Mouse (Mus musculus) urinary bladder, postnatal 36 days (tissue): ENCODE measurements around the gene Cgnl1.

Experiments used
- DNase-seq, 2 experiments: peaks; one replicate each; pipeline ENCODE4 v3.0.0; 2022; ENCODE audit warnings: low spot score in 2 of 2, mixed read lengths in 1 of 2

Cgnl1 gene

DNA sequence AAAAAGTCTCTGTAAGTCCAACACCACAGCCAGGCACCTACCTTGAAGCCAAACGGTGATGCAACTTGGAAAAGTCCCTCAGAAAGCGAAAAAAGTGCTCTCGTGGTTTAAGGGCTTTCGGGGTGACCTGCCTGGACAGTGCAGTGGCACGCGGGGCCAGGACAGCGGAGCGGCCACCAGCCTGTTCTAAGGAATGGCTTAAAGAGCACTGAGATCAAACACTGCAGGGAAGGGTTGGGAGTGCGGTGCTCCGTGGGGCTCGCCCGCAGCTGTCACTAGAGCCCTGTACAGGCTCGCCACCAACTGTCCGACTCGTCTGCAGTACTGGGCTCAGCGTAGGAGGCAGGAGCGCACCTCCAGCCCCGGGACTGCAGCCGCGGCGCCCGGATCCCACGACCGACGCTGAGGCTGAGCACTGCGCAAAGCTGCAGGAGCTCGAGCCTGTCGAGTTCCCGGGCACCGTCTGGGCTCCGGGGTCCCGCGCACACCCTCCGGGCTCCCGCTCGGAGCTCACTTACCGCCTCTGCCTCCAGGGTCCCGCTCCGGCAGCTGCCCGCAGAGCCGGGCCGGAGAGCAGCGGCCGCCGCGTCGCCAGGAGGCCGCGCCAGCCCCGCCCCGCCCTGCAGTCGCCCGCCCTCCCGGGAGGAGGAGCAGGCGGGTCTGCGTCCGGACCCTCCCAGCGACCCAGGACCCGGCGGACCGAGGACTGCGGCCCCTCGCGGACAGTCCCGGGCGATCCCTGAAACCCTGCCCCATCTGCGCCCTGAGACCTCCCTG lies at the start of gene Cgnl1:
Gene Cgnl1 (minus strand): TSS at position 612 of the 777 bp plus-strand sequence.
- DNase-seq, result peak; percentile 62 to 69

DNA sequence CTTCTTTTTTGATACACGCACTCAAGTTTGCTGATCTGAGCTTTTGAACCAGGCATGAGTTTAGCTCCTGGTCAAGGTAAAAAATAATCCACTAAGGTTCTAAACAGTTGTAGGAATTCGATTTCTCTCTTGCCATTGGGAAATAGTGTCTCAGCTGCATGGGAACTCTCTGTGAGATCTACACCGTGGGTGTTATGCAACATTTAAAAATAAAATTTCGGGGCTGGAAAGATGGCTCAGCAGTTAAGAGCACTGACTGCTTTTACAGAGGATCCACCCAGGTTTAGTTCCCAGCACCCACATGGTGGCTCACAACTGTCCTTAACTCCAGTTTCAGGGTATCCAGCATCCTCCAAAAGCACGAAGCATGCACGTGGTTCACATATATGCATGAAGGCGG lies 47.1 kb upstream of the Cgnl1 start:
- no peak for DNase-seq

DNA sequence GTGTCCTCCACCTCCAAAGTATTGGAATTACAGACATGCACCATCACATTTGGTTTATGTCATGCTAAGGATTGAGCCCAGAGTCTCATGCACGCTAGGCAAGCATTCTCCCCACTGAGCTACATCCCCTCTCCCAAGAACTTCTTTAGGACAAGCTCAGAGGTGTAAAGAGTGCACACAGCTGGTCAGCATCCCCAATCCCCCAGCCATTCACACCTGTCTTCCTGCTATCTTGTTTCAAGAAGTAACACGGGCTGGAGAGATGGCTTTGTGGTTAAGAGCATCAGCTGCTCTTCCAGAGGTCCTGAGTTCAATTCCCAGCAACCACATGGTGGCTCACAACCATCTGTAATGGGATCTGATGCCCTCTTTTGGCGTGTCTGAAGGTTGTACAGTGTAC lies 44.7 kb upstream of the Cgnl1 start:
- no peak for DNase-seq

DNA sequence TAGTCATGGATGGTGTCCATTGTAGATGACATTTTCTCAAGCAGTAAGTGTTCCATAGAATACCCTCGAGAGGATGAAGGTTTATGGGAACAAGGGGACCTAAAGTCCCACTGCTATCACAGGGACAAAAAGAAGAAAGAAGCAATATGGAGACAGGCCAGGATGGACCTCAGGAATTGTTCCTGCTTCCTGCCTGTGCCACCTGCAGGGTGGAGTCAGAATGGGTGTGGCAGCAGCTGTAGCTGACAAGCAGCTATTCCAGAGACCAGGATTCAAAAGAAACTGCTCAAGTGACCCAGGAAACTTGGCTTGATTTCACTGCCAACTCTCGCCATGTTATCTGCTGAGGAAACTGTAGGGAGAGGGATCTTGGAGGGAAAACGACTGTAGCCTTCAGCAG lies 42.2 kb upstream of the Cgnl1 start:
- DNase-seq, result no peak

DNA sequence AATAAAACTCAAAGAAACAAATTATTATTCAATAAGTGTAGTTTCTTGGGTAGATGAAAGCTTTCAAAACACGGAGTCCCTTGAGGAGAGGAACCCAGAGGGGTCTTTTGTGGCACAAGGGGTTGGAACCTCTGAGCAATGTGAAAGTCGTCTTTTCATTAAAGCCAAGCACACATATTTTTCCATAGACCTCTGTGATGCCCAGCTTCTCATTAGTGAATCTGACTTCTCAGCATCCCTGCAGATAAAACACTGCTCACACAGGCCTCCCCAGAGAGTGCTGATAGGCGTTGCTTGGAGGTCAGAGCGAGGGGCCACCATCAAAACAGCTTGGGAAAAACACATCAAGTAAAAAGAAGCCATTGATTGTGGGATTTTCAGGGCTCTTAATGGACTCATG lies 41.5 kb upstream of the Cgnl1 start:
- DNase-seq, result no peak

DNA sequence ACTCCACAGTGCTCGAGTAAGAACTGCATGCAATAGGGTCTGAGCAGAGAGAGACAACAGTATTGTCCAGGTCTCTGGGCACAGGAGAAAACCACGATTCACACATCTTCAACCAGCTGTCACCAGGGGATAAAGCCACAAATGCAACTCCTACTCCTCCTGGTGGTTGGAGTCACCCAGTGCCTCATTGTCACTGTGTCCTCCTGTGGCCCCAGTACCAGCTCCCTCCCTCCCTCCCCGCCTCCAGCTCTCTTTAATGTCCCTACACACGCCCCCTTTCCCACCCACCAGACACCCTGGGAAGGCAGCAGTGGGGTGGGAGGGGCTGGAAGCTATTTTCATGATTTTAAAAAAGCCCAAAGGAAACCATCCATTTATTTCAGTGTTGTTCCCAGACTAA lies 41.0 kb upstream of the Cgnl1 start:
- no peak for DNase-seq

DNA sequence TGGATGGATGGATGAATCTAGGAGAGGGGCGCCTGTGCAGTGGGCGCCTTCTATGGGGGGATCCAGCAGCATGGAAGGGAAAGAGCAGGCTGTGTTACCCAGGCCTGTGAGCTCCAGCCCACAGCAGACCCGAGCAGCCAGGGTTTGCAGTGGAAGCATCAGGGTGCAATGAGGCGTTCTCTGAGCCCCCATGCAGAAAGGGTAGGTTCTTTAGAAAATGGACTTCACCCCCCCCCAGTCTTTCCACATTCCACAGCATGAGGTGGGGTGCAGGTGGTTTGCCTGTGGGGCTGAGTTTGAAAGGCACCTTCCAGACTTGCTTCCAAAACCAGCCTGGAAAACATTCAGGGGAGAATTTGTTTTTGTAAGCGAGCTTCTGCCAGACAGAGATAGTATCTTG lies 40.0 kb upstream of the Cgnl1 start:
- DNase-seq, result no peak

DNA sequence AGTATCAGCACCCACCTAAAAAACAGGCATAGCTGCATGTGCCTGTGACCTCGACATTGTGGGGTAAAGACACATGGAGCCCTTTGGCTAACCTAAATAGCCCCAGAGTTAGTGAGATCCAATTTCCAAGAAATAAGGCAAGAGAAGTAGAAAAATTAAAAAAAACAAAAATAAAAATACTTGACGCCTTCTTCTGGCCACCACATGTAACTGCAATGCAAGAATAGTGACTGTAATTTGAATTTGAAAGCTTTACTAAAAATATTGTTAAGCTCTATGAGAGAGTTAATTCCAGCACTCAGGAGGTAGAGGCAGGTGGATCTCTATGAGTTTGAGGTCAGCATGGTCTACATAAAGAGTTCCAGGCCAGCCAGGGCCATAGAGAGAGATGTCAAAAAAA lies 39.3 kb upstream of the Cgnl1 start:
- DNase-seq, result no peak

DNA sequence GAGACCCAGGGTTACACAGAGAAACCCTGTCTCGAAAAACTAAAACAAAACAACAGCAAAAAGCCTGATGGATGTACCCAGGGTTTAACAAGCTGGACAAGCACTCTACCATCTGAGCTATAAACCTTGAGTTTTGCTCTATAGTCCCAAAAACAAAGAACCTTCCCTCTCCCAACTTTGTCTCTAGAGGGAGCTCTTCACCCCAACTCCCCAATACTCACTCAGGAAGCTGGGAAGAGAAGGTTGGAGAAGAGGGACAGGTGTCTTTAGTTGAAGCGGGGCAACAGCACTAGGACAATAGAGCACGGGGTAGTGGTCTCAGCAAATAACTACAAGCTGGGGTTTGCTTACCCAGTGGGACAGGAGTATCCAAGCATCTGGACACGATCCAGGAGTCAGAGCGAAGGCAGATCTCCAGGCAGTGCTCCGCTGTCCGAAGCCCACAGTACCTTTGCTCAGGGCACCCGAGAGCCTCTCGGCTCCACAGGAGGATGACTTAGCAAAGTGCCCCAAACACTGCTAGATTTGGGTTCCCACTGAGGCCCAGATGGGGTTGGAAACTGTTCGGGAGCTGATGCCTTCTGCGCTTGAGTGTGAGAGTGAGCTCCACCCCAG lies 37.3 kb upstream of the Cgnl1 start:
- DNase-seq, result no peak

DNA sequence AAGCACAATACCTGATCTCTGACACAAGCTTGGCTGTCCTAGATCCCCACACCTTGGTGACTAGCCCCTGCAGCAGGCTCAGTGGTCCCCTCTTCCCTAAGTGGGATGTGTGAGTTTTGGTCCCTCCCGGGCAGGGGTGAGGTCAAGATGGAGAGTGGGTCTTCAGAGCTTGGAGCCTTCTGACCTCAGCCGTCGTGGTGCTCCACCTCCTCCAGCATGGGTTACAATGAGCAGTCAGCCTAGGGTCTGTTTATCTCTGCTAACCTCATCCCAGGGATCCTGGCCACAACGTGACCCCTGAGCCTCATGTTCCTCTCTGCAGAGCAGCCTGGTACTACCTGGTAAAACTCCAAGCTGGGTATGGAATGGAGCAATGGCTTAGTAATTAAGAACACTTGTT lies 36.4 kb upstream of the Cgnl1 start:
- DNase-seq, result no peak

DNA sequence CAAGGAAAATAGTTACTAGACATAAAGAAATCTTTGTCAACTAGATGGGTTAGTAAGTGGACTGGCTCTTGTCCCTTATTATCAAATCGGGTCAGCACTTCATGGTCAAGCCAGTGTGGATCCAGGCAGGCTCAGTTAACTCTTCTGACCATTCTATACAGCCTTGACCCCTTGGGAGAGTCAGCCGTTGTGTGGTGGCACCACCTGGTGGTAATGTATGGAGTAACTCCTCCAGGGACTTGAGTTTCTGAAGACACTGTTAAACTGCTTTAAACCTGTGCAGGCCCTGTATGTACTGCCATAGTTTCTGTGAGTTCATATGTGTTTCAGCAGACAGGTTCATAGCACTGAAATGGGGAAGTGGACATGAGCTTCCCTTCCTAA lies 35.0 kb upstream of the Cgnl1 start:
- peak; percentile 70 to 79 for DNase-seq

DNA sequence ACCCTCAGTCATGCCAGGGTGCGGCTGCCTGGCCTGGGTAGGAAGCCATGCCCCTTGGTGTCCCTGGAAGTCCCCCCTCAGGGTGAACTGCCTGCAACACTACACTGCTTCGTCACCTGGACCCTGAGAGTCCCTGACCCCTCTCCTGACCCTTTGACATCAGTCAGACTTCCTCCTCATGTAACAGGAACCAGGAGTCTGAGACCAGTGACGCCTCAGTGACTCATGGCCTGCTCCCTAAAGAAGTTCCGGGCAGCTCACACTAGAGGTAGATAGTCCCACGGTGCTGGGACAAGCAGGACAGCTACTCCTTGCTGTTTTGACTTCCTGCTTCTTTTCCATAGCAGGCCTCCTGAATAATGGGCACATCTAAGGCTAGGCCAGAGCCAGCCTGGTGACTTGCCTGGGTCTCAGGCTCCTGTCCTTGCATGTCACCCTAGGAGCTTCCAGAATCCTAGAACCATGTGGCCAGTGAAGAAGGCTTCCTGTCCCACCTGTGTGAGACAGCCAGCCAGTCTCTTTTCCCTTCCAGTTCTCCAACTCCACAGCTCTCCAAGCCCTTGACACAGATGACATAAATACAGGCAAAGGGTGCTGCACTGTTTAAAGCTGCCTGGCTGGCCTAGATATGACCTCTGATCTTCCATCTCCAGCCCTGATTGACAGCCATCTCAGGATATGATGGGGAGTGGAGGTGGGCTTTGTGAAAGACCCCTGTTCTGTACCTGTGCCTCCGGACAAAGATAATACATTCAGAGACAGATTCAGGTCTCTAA lies 34.4 kb upstream of the Cgnl1 start:
- no peak for DNase-seq

DNA sequence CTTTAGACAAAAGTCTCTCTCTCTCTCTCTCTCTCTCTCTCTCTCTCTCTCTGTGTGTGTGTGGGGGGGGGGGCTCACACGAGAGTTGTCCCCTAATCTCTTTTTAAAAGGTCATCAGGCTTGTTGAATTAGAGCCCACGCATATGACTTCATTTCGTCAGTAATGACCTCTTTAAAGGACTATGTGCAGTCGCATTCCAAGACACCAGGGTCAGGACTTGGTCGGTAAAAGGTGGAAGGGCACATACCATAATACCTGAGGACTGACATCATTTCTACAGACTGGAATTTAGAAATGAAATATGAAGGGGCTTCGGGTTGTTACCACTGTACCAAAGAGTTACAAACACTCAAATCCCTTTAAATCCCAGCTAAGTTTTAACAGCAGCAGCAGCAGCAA lies 32.7 kb upstream of the Cgnl1 start:
- no peak for DNase-seq

DNA sequence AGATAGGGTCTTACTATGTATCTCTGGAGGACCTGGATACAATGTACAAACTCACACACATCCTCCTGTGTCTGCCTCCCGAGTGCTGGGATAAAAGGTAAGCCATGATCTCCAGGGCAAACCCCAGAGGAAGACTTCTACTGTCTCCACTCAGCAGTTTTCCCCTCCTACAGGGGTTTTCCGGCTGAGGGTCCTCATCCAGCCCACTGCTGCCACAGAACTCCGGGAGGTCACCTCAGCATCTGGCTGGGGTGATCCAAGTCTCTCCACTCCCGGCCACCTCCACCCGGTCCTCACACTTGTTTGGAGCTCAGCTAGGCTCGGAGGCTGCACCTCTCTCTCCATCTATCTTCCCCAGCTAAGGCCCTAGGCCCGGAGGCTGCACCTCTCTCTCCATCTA lies 31.9 kb upstream of the Cgnl1 start:
- DNase-seq, result no peak

DNA sequence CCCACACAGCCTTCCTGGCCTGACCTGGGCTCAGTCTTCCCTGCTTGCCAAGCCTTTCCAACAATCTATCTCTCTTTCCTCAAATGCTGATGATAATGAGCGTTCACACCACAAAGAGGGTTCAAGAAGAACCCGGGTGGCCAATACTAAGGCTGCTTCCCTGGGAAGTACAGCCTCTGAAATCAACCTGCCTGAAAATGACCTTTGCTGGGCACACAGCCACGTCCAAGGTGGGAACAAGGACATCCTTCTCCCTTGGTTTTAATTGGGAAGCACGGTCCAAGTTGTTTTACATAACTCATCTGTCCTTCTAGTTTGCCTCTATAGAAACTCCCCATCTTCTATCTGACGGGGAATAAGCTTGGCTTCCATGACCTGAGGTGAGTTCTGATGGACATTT lies 28.2 kb upstream of the Cgnl1 start:
- DNase-seq, result no peak

DNA sequence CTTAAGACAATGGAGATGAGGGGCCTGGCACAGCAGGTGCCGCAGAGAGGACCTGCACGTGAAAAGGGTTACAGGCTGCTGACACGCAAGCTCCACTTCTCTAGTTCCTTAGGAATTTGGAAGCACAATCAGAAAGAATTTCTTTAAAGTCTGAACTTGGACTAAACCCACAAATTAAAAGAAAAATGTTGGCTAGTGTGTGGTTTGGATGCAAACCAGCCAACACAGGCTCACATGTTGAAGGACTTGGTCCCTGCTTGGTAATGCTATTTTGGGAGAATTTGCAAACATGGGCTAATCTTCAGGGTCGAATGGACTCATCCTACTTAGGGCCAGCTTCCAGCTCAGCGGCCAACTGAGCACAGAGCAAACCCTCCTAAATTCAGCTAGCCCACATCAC lies 26.8 kb upstream of the Cgnl1 start:
- DNase-seq, result no peak

DNA sequence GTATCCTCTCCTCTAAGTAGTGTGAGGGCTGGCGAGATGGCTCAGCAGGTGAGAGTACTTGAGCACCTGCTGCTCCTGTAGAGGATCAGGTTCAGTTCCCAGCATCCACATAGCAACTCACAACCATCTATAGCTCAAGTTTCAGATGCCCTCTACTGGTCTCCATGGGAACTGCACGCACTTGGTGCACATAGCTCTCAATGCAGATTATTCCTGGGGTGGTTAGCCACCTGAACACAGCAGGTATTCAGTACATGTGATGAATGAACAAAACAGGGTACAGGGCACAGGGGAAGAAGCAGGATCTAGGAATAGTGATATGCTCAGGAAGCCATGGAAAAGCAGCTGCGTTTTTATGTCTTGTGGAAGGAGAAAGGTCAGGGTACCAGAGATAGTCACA lies 6.0 kb upstream of the Cgnl1 start:
- DNase-seq, result no peak

DNA sequence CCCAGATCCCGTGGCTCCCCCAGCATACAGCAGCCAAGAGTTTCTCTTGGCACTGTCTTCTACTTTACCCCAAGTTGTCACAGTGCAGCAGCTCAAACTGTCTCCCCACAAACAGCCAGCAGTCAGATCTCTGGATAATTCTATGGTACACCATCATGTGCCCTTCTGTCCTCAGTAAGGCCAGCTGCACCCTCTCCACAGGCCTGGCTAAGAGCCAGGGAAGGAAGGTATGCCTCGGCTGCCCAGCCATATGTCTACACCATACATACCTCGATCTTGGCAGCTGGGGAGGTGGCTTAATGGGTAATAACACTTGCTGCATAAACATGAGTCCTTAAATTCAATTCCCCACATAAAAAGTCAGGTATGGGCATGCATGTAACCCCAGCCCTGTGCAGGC lies 4.9 kb upstream of the Cgnl1 start:
- no peak for DNase-seq

DNA sequence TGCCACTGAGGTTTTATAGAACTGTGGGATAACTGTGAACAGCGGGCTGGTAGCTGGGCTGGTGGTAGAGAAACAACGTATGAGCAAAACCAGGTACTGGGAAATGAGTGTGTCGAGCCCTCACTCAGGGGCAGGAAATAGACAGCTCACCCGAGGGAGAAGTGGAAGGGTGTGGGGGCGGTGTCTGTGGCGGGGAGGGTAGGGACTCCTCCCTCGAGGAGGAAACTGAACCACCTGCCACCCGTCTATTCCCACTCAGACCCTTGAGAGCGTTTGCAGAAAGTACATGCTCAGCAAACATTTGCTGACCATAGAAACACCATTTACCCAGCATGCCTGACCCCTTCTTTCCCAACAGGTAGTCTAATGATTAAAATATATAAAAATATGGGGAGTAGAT lies 2.2 kb upstream of the Cgnl1 start:
- no peak for DNase-seq

DNA sequence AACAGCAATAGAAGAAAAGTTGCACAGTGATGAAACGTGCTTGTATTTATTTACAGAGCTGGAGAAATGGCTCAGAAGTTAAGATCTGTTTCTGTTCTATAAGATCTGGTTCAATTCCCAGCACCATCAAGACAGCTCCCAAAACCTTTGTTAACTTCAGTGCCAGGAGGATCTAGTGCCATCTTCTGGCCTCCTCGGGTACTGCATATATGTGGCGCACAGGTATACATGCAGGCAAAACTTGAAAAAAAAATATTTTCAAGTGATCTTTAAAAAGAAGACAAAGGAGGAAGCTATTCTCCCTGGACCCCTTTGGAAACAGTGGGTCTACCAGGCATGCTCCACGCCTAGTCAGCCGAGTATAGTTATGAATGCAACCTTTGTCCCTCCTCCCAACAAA lies 936 bp upstream of the Cgnl1 start:
- peak; percentile 29 to 40 for DNase-seq

DNA sequence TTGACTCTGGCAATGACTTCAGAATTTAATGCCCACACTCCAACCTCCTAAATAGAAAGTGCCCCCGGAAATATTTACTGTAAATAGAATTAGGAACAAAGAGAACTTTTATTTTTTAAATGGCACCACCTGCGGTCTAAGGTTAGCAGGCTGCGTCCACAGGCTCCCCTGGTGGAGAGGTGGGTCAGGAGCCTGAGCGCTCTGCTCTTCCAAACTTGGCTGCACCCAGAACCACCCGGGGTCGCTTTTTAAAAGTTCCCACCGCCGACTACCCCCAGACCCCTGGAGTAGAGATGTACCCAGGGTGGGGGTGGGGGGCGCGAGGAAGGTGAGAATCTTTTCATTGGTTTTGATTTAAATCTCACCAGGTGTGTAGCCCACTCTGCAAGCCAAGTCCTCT lies 918 bp downstream of the Cgnl1 start:
- no peak for DNase-seq

DNA sequence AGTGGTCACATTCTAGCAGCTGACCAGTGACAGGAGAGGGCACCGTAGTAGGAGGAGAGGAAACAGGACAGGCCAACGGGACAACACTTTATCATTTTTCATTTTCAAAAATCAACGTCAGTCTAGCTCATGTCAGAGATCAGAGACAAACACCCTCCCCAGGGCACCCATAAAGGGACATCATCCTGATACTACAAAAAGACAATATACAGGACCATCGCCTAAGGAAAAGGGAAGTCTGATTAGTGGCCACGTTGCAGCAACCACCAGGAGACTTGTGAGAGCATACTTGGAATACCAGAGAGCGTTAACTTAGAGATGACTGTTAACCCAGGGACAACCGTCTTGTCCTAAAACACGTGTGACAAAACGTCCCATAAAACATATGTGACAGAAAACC lies 1.7 kb downstream of the Cgnl1 start:
- DNase-seq, result no peak

DNA sequence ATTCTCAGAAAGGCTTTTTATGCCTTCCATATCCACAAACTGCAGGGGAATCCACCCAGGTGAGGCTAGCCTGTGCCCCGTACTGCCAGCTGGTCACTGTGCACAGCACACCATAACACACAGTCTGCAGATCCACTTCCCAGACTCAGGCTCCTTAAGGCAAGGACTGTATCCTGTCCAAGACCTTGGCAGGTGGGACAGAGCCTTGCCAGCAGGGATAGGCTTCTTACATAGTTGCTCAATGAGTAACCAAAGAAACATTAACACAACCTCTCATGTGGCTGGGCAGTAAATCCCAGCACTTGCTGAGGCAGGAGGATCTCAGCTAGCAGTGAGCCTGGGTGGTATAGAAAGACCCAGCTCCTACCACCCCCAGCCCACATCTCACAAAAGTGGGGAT lies 3.3 kb downstream of the Cgnl1 start:
- no peak for DNase-seq
